Mouse (Mus musculus): ENCODE results near the gene Fgg. TPM values are rescaled to one million over a fixed set of nuclear protein-coding genes. Genes with fewer than 3 reads are reported as not detected.

The Fgg gene
- polyA plus RNA-seq, 1 experiment, result not detected

DNA sequence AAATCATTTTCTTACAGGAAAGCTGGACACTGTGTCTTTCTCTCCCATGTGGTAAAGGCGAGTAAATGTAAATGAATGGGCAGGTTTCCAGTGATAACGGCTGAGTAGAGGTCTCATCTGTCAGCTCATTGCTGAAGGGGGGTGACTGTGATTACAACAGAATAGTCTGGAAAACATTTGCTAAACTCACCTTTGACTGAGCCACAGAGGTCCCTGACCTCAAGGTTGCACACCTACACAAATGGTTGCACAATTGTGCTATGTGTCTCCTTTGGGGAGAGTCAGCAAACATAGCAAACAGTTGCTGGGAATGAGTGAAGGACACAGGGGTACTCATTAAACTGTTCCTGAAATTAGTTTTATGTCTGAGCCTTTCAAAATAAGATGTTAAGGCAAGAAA lies 31.3 kb downstream of the Fgg start:
- H3ac ChIP-seq (ENCODE audit: control insufficient read depth, insufficient read length, low read depth), result no peak overlapping the region
- H3K27me3 ChIP-seq (ENCODE audit: control insufficient read depth, insufficient read depth, insufficient read length), result peaks cover 1% of the 10 kb centered on the region
- H3K4me3 ChIP-seq (ENCODE audit: insufficient read depth, poor library complexity, severe bottlenecking), result no peak overlapping the region

GRCm38 (mm10) chr3:83039666-83040065 lies 32.1 kb downstream of the Fgg start:
- Histone ChIP-seq H3K27me3 (ENCODE audit: control insufficient read depth, insufficient read depth, insufficient read length) (peaks cover 3% of the 10 kb centered on the region), H3K36me3 (ENCODE audit: control insufficient read depth, insufficient read depth) (no peaks in the 10 kb centered on the region), H3K79me3 (ENCODE audit: low read depth) (no peaks in the 10 kb centered on the region), H3ac (ENCODE audit: control insufficient read depth, insufficient read length, low read depth) (no peak overlapping the region), H3K4me3 (ENCODE audit: insufficient read depth, poor library complexity, severe bottlenecking) (no peak overlapping the region), H3K79me2 (ENCODE audit: control insufficient read depth, insufficient read depth) (no peaks in the 10 kb centered on the region)
- TF ChIP-seq MAX (IDR thresholded peaks at IDR 0.05) (no peak), MYOG (IDR thresholded peaks at IDR 0.05; ENCODE audit: control insufficient read depth, extremely low read depth, insufficient read length) (no peak), FOSL1 (IDR thresholded peaks at IDR 0.05; ENCODE audit: insufficient read depth, low read length, poor library complexity, severe bottlenecking) (no peak), USF1 (IDR thresholded peaks at IDR 0.05; ENCODE audit: low read depth) (no peak), CTCF (IDR thresholded peaks at IDR 0.05; ENCODE audit: control insufficient read depth, insufficient read depth, insufficient read length) (no peak), CEBPB (IDR thresholded peaks at IDR 0.05; ENCODE audit: low read depth) (no peak), MYOD1 (IDR thresholded peaks at IDR 0.05; ENCODE audit: control insufficient read depth, insufficient read length, low read depth) (no peak)

More for the DNA sequence above, 31.3 kb downstream of the Fgg start:
- no peaks in the 10 kb centered on the region for H3K79me3 ChIP-seq (ENCODE audit: low read depth)
- H3K36me3 ChIP-seq (ENCODE audit: control insufficient read depth, insufficient read depth), result no peaks in the 10 kb centered on the region
- H3K79me2 ChIP-seq (ENCODE audit: control insufficient read depth, insufficient read depth), result no peaks in the 10 kb centered on the region
- no peak for TF ChIP-seq USF1 (IDR thresholded peaks at IDR 0.05; ENCODE audit: low read depth)
- TF ChIP-seq CEBPB (IDR thresholded peaks at IDR 0.05; ENCODE audit: low read depth), result no peak
- TF ChIP-seq MYOD1 (IDR thresholded peaks at IDR 0.05; ENCODE audit: control insufficient read depth, insufficient read length, low read depth), result no peak

GRCm38 (mm10) chr3:83042451-83042850 lies 34.9 kb downstream of the Fgg start:
- Histone ChIP-seq H3K27me3 (ENCODE audit: control insufficient read depth, insufficient read depth, insufficient read length) (peaks cover 9% of the 10 kb centered on the region), H3ac (ENCODE audit: control insufficient read depth, insufficient read length, low read depth) (no peak overlapping the region), H3K79me2 (ENCODE audit: control insufficient read depth, insufficient read depth) (no peaks in the 10 kb centered on the region), H3K36me3 (ENCODE audit: control insufficient read depth, insufficient read depth) (no peaks in the 10 kb centered on the region), H3K4me3 (ENCODE audit: insufficient read depth, poor library complexity, severe bottlenecking) (no peak overlapping the region), H3K79me3 (ENCODE audit: low read depth) (no peaks in the 10 kb centered on the region)
- no peak for TF ChIP-seq CEBPB (IDR thresholded peaks at IDR 0.05; ENCODE audit: low read depth)
- TF ChIP-seq MYOD1 (IDR thresholded peaks at IDR 0.05; ENCODE audit: control insufficient read depth, insufficient read length, low read depth), result no peak
- TF ChIP-seq CTCF (IDR thresholded peaks at IDR 0.05; ENCODE audit: control insufficient read depth, insufficient read depth, insufficient read length), result no peak
- TF ChIP-seq MAX (IDR thresholded peaks at IDR 0.05), result no peak
- no peak for TF ChIP-seq FOSL1 (IDR thresholded peaks at IDR 0.05; ENCODE audit: insufficient read depth, low read length, poor library complexity, severe bottlenecking)
- no peak for TF ChIP-seq USF1 (IDR thresholded peaks at IDR 0.05; ENCODE audit: low read depth)
- no peak for TF ChIP-seq MYOG (IDR thresholded peaks at IDR 0.05; ENCODE audit: control insufficient read depth, extremely low read depth, insufficient read length)

GRCm38 (mm10) chr3:83046649-83047048 lies 39.1 kb downstream of the Fgg start:
- no peak overlapping the region for H3ac ChIP-seq (ENCODE audit: control insufficient read depth, insufficient read length, low read depth)
- no peaks in the 10 kb centered on the region for H3K79me3 ChIP-seq (ENCODE audit: low read depth)
- no peaks in the 10 kb centered on the region for H3K36me3 ChIP-seq (ENCODE audit: control insufficient read depth, insufficient read depth)
- peaks cover 9% of the 10 kb centered on the region for H3K27me3 ChIP-seq (ENCODE audit: control insufficient read depth, insufficient read depth, insufficient read length)
- TF ChIP-seq CTCF (IDR thresholded peaks at IDR 0.05; ENCODE audit: control insufficient read depth, insufficient read depth, insufficient read length) (no peak), FOSL1 (IDR thresholded peaks at IDR 0.05; ENCODE audit: insufficient read depth, low read length, poor library complexity, severe bottlenecking) (no peak), MYOD1 (IDR thresholded peaks at IDR 0.05; ENCODE audit: control insufficient read depth, insufficient read length, low read depth) (no peak), MYOG (IDR thresholded peaks at IDR 0.05; ENCODE audit: control insufficient read depth, extremely low read depth, insufficient read length) (no peak), USF1 (IDR thresholded peaks at IDR 0.05; ENCODE audit: low read depth) (no peak), MAX (IDR thresholded peaks at IDR 0.05) (no peak), CEBPB (IDR thresholded peaks at IDR 0.05; ENCODE audit: low read depth) (no peak)
- H3K4me3 ChIP-seq (ENCODE audit: insufficient read depth, poor library complexity, severe bottlenecking), result no peak overlapping the region
- no peaks in the 10 kb centered on the region for H3K79me2 ChIP-seq (ENCODE audit: control insufficient read depth, insufficient read depth)

GRCm38 (mm10) chr3:83049680-83050079 lies 42.2 kb downstream of the Fgg start, which contains the start of gene Fgb:
Fgb (minus strand) TSS chr3:83049863.
- H3K79me3 ChIP-seq (ENCODE audit: low read depth), result no peaks in the 10 kb centered on the region
- no peaks in the 10 kb centered on the region for H3K36me3 ChIP-seq (ENCODE audit: control insufficient read depth, insufficient read depth)
- peaks cover 10% of the 10 kb centered on the region for H3K27me3 ChIP-seq (ENCODE audit: control insufficient read depth, insufficient read depth, insufficient read length)
- TF ChIP-seq FOSL1 (IDR thresholded peaks at IDR 0.05; ENCODE audit: insufficient read depth, low read length, poor library complexity, severe bottlenecking) (no peak), CEBPB (IDR thresholded peaks at IDR 0.05; ENCODE audit: low read depth) (no peak), CTCF (IDR thresholded peaks at IDR 0.05; ENCODE audit: control insufficient read depth, insufficient read depth, insufficient read length) (no peak), MYOD1 (IDR thresholded peaks at IDR 0.05; ENCODE audit: control insufficient read depth, insufficient read length, low read depth) (no peak), USF1 (IDR thresholded peaks at IDR 0.05; ENCODE audit: low read depth) (no peak), MYOG (IDR thresholded peaks at IDR 0.05; ENCODE audit: control insufficient read depth, extremely low read depth, insufficient read length) (no peak), MAX (IDR thresholded peaks at IDR 0.05) (no peak)
- H3ac ChIP-seq (ENCODE audit: control insufficient read depth, insufficient read length, low read depth), result no peak within 1 kb of the TSS
- H3K4me3 ChIP-seq (ENCODE audit: insufficient read depth, poor library complexity, severe bottlenecking), result no peak within 1 kb of the TSS
- H3K79me2 ChIP-seq (ENCODE audit: control insufficient read depth, insufficient read depth), result no peaks in the 10 kb centered on the region

GRCm38 (mm10) chr3:83050661-83051060 lies 43.1 kb downstream of the Fgg start:
- Histone ChIP-seq H3K36me3 (ENCODE audit: control insufficient read depth, insufficient read depth) (no peaks in the 10 kb centered on the region), H3ac (ENCODE audit: control insufficient read depth, insufficient read length, low read depth) (no peak overlapping the region), H3K79me2 (ENCODE audit: control insufficient read depth, insufficient read depth) (peaks cover 3% of the 10 kb centered on the region), H3K4me3 (ENCODE audit: insufficient read depth, poor library complexity, severe bottlenecking) (no peak overlapping the region), H3K79me3 (ENCODE audit: low read depth) (peaks cover 2% of the 10 kb centered on the region), H3K27me3 (ENCODE audit: control insufficient read depth, insufficient read depth, insufficient read length) (peaks cover 10% of the 10 kb centered on the region)
- TF ChIP-seq MYOD1 (IDR thresholded peaks at IDR 0.05; ENCODE audit: control insufficient read depth, insufficient read length, low read depth) (no peak), CEBPB (IDR thresholded peaks at IDR 0.05; ENCODE audit: low read depth) (no peak), CTCF (IDR thresholded peaks at IDR 0.05; ENCODE audit: control insufficient read depth, insufficient read depth, insufficient read length) (no peak), FOSL1 (IDR thresholded peaks at IDR 0.05; ENCODE audit: insufficient read depth, low read length, poor library complexity, severe bottlenecking) (no peak), MYOG (IDR thresholded peaks at IDR 0.05; ENCODE audit: control insufficient read depth, extremely low read depth, insufficient read length) (no peak), USF1 (IDR thresholded peaks at IDR 0.05; ENCODE audit: low read depth) (no peak), MAX (IDR thresholded peaks at IDR 0.05) (no peak)
